ENCODE assay signal across 12 mouse cellular contexts in genomic region chr5:67419407-67419806, GRCm38 (mm10).
"Had no signal": no experiment of that assay in that cellular context is flagged by ENCODE, and none has a peak within 500 bp of the region (broad histone marks: within the 10 kb centered on the region; RNA-seq: fewer than 3 reads in every experiment).

No protein-coding gene starts in this region.

- ATAC-seq: liver, embryonic 12.5 days; midbrain, embryonic 13.5 days had no signal

- H3K27ac ChIP-seq: kidney, embryonic 15.5 days; limb, embryonic 15.5 days; liver, embryonic 12.5 days; macrophage; midbrain, embryonic 13.5 days; neural tube, embryonic 12.5 days had no signal

- H3K27me3 ChIP-seq: kidney, embryonic 15.5 days; limb, embryonic 15.5 days; liver, embryonic 12.5 days; midbrain, embryonic 13.5 days; neural tube, embryonic 12.5 days had no signal

- H3K4me1 ChIP-seq: limb, embryonic 15.5 days had no signal

- H3K4me3 ChIP-seq: kidney, embryonic 15.5 days; limb, embryonic 15.5 days; liver, embryonic 12.5 days; midbrain, embryonic 13.5 days; neural tube, embryonic 12.5 days had no signal

- H3K36me3 ChIP-seq: limb, embryonic 15.5 days; neural tube, embryonic 12.5 days had no signal

- DNase-seq: kidney, adult 2 months; kidney, postnatal 14 days; lung, embryonic 14.5 days; lung, postnatal 10 days; retina, postnatal 1 day; right cerebral cortex, postnatal 14 days had no signal

- H3K9me3 ChIP-seq: kidney, embryonic 15.5 days; limb, embryonic 15.5 days; liver, embryonic 12.5 days; midbrain, embryonic 13.5 days; neural tube, embryonic 12.5 days had no signal
